ENCODE assay signal across 26 mouse cellular contexts in genomic region chr2:17975601-17976327, GRCm38 (mm10). TPM values are rescaled to one million over a fixed set of nuclear protein-coding genes. Genes with fewer than 3 reads are reported as not detected.
DNase-seq lines count a peak whose midpoint lies in the region; ATAC-seq and TF ChIP-seq lines count a peak whose summit lies in the region.
"Had no signal": no experiment of that assay in that cellular context is flagged by ENCODE, and none has a peak within 500 bp of the region (broad histone marks: within the 10 kb centered on the region; RNA-seq: fewer than 3 reads in every experiment).

No protein-coding gene starts in this region.

- H3K27me3 ChIP-seq in lung, embryonic 14.5 days (ENCODE audit: insufficient read depth, low read length): no peaks in the 10 kb centered on the region
- H3K27me3 ChIP-seq: forebrain, embryonic 15.5 days; heart, embryonic 15.5 days; neural tube, embryonic 15.5 days; stomach, embryonic 15.5 days had no signal

- H3K4me2 ChIP-seq in lung, embryonic 14.5 days: no peak overlapping the region
- H3K4me2 ChIP-seq: forebrain, embryonic 15.5 days; heart, embryonic 15.5 days; hindbrain, embryonic 14.5 days; neural tube, embryonic 15.5 days; stomach, embryonic 15.5 days had no signal

- no peak overlapping the region for H3K9ac ChIP-seq in lung, embryonic 14.5 days
- H3K9ac ChIP-seq: forebrain, embryonic 15.5 days; heart, embryonic 15.5 days; hindbrain, embryonic 14.5 days; liver, embryonic 14.5 days; neural tube, embryonic 15.5 days; stomach, embryonic 15.5 days had no signal

- H3K4me1 ChIP-seq in lung, embryonic 14.5 days (ENCODE audit: insufficient read depth): peaks cover 16% of the 10 kb centered on the region
- H3K4me1 ChIP-seq: forebrain, embryonic 15.5 days; neural tube, embryonic 15.5 days; stomach, embryonic 15.5 days had no signal

- DNase-seq in gastrocnemius, postnatal 25 days: peak; percentile 34
- no peak for DNase-seq in gastrocnemius, adult 8-10 months (ENCODE audit: low spot score in 2 of 2)
- DNase-seq in lung, embryonic 14.5 days: peak; percentile 64
- no peak for DNase-seq in lung, postnatal 14 days
- DNase-seq in 3T3-L1 (ENCODE audit: low read depth, low spot score): peak; percentile 34
- peak; percentile 13 for DNase-seq in Muller cell, postnatal 12 days (ENCODE audit: inconsistent ontology term)
- no peak for DNase-seq in left cerebral cortex, adult 8-10 months (ENCODE audit: low spot score in 2 of 2)
- DNase-seq: adrenal gland, postnatal 25 days; cerebellum, adult 9-10 months; heart, postnatal 4 days; kidney, adult 18-20 months; thymus, adult 2 months had no signal

- H3K4me3 ChIP-seq in lung, embryonic 14.5 days (ENCODE audit: low read depth, low read length): no peak overlapping the region
- H3K4me3 ChIP-seq: forebrain, embryonic 15.5 days; heart, embryonic 15.5 days; neural tube, embryonic 15.5 days; stomach, embryonic 15.5 days had no signal

- H3K36me3 ChIP-seq in lung, embryonic 14.5 days (ENCODE audit: insufficient read depth): no peaks in the 10 kb centered on the region
- H3K36me3 ChIP-seq: forebrain, embryonic 15.5 days; heart, embryonic 15.5 days; neural tube, embryonic 15.5 days; stomach, embryonic 15.5 days had no signal

- H3K27ac ChIP-seq in lung, embryonic 14.5 days (ENCODE audit: low read depth): peak overlapping the region; percentile 50
- H3K27ac ChIP-seq: forebrain, embryonic 15.5 days; heart, embryonic 15.5 days; hindbrain, embryonic 14.5 days; liver, embryonic 14.5 days; neural tube, embryonic 15.5 days; stomach, embryonic 15.5 days had no signal

- 18% methylated on average over 4 of the region's 4 CpGs for WGBS in lung, embryonic 14.5 days

- TF ChIP-seq CTCF in lung, embryonic 14.5 days (IDR thresholded peaks at IDR 0.05; ENCODE audit: low read depth): no peak

- ATAC-seq in lung, embryonic 14.5 days (ENCODE audit: insufficient read depth): peak; percentile 60; the same call in 1 of the 2 replicates
- ATAC-seq in monocyte, adult 5-6 weeks (replicated peaks; ENCODE audit: insufficient number of reproducible peaks, low FRiP score, low TSS enrichment, poor library complexity, severe bottlenecking): no peak
- ATAC-seq: forebrain, embryonic 15.5 days; inflammation-experienced regulatory T-cells, adult 6 months had no signal

- no peaks in the 10 kb centered on the region for H3K9me3 ChIP-seq in lung, embryonic 14.5 days (ENCODE audit: low read depth, low read length)
- H3K9me3 ChIP-seq: forebrain, embryonic 15.5 days; heart, embryonic 15.5 days; neural tube, embryonic 15.5 days; stomach, embryonic 15.5 days had no signal

RNA-seq across cellular contexts. Expression of gene H2al2a, which starts 21.0 kb away (rescaled TPM):
- total RNA-seq in gastrocnemius, postnatal 25 days (2021): not detected
- total RNA-seq in gastrocnemius, adult 8-10 months (2022): not detected
- polyA plus RNA-seq in lung, embryonic 14.5 days (2014; fragmentation: Nextera tagmentation; extraction: Ambion mirVana): not detected in 2 replicates
- not detected for total RNA-seq in left cerebral cortex, adult 8-10 months (2022)
- total RNA-seq in monocyte, adult 5-6 weeks (2017): 0.95 TPM in 1 of 3 replicates, not detected in the others
- total RNA-seq: adrenal gland, postnatal 25 days; common myeloid progenitor, adult 5-6 weeks; gastrocnemius, postnatal 4 days; heart, postnatal 4 days; left cerebral cortex, postnatal 25 days; midbrain, postnatal 0 days had no signal
- polyA plus RNA-seq: C2C12; forebrain, embryonic 15.5 days; heart, embryonic 15.5 days; hindbrain, embryonic 14.5 days; inflammation-experienced regulatory T-cells, adult 6 months; limb, embryonic 14.5 days; liver, embryonic 14.5 days; midbrain, postnatal 0 days; neural tube, embryonic 15.5 days; stomach, embryonic 15.5 days; thymus, adult 2 months had no signal

Comparison
In these comparisons a context has a peak if more than half of its experiments do, and no peak if none do; other contexts are left out.
1. DNase-seq: peak in gastrocnemius, postnatal 25 days (single experiment), lung, embryonic 14.5 days (single experiment), 3T3-L1 (single experiment) and Muller cell, postnatal 12 days (single experiment); none in gastrocnemius, adult 8-10 months (0 of 2), lung, postnatal 14 days (single experiment) and left cerebral cortex, adult 8-10 months (0 of 2).